24 mouse cellular contexts compared by ENCODE assay signal in genomic region chr6:91052572-91052971, GRCm38 (mm10).
DNase-seq lines count a peak whose midpoint lies in the region; ATAC-seq and TF ChIP-seq lines count a peak whose summit lies in the region.
"Had no signal": no experiment of that assay in that cellular context is flagged by ENCODE, and none has a peak within 500 bp of the region (broad histone marks: within the 10 kb centered on the region; RNA-seq: fewer than 3 reads in every experiment).

No protein-coding gene starts in this region.

- H3K79me2 ChIP-seq in CH12.LX (replicated peaks; ENCODE audit: control insufficient read depth, extremely low read depth, insufficient read depth, poor library complexity, severe bottlenecking) = no peaks in the 10 kb centered on the region

- no peaks in the 10 kb centered on the region for H3K9me3 ChIP-seq in liver, postnatal 0 days (ENCODE audit: low read length)
- H3K9me3 ChIP-seq in CH12.LX (replicated peaks; ENCODE audit: low read length) = no peaks in the 10 kb centered on the region
- H3K9me3 ChIP-seq: forebrain, embryonic 10.5 days; hindbrain, embryonic 12.5 days; limb, embryonic 13.5 days; liver, embryonic 15.5 days; megakaryocyte, embryonic 14.5 days; midbrain, embryonic 15.5 days; stomach, embryonic 15.5 days had no signal

- DNase-seq in embryo, embryonic 10 days (ENCODE audit: low spot score) = peak; percentile 29
- no peak for DNase-seq in embryo, embryonic 11 days
- DNase-seq in liver, postnatal 0 days = no peak
- DNase-seq in liver (no peak), CH12.LX (ENCODE audit: extremely low read depth) (peak; percentile 10)
- DNase-seq in frontal cortex, postnatal 25 days (ENCODE audit: low spot score in 2 of 2) = no peak
- no peak for DNase-seq in thymus, postnatal 4 days
- DNase-seq: adrenal gland, postnatal 25 days; cerebellum, adult 9-10 months; gastrocnemius, postnatal 36 days; kidney, adult 8-10 months; kidney, postnatal 25 days; lung, postnatal 14 days; thymus, adult 2 months had no signal

- H3K36me3 ChIP-seq in liver, postnatal 0 days (replicated peaks; ENCODE audit: insufficient read depth, low read length) = peaks cover 67% of the 10 kb centered on the region
- H3K36me3 ChIP-seq in CH12.LX (replicated peaks in 1 of 2; ENCODE audit: control insufficient read depth in 1 of 2, insufficient read depth in 1 of 2, low read length in 1 of 2) = peaks cover 70 to 95% of the 10 kb centered on the region in 2 experiments
- H3K36me3 ChIP-seq: limb, embryonic 13.5 days; stomach, embryonic 15.5 days had no signal

- no peak overlapping the region for H3K9ac ChIP-seq in liver, postnatal 0 days (replicated peaks)
- no peak overlapping the region for H3K9ac ChIP-seq in CH12.LX (ENCODE audit: insufficient read depth, low read depth)
- H3K9ac ChIP-seq: hindbrain, embryonic 12.5 days; limb, embryonic 13.5 days; liver, embryonic 15.5 days; midbrain, embryonic 15.5 days; stomach, embryonic 15.5 days had no signal

- no peak; the same call in none of the 2 replicates for TF ChIP-seq RAD21 in CH12.LX (IDR thresholded peaks at IDR 0.05; ENCODE audit: low read depth, low read length)

- TF ChIP-seq EP300 in liver, postnatal 0 days (IDR thresholded peaks at IDR 0.05; ENCODE audit: low read depth) = no peak
- TF ChIP-seq EP300 in CH12.LX (IDR thresholded peaks at IDR 0.05; ENCODE audit: low read length) = no peak

- ATAC-seq in liver, postnatal 0 days = no peak
- ATAC-seq in megakaryocyte progenitor cell, adult 5-6 weeks (replicated peaks; ENCODE audit: poor library complexity) = 0 out of 2 replicates have a peak, but pooled peaks have one; percentile 20
- ATAC-seq: forebrain, embryonic 16.5 days; inflammation-experienced regulatory T-cells, adult 6 months; midbrain, embryonic 15.5 days had no signal

- dilution Hi-C loops in CH12.LX (cut with MboI; ENCODE audit: extremely low pct_ligation_motif_present, extremely low pct_unique_long_range_greater_than_20kb, low sequenced_read_pairs) = no loop called here

- in situ Hi-C loops in CH12.LX (cut with MboI; ENCODE audit: low pct_ligation_motif_present, low pct_unique_long_range_greater_than_20kb, low sequenced_read_pairs) = no loop called here

- 83% methylated on average over 4 of the region's 4 CpGs for WGBS in liver, postnatal 0 days (ENCODE audit: insufficient replicate concordance)

- no peak overlapping the region for H3K4me2 ChIP-seq in liver, postnatal 0 days (ENCODE audit: low read depth, low read length)
- H3K4me2 ChIP-seq in CH12.LX (ENCODE audit: insufficient read depth, low read depth, poor library complexity, severe bottlenecking) = no peak overlapping the region
- H3K4me2 ChIP-seq: hindbrain, embryonic 12.5 days; limb, embryonic 13.5 days; liver, embryonic 15.5 days; midbrain, embryonic 15.5 days; stomach, embryonic 15.5 days had no signal

- no peak overlapping the region for H3K27ac ChIP-seq in liver, postnatal 0 days (ENCODE audit: low read depth)
- H3K27ac ChIP-seq in CH12.LX (ENCODE audit: insufficient read depth, low read depth) = no peak overlapping the region
- H3K27ac ChIP-seq: forebrain, embryonic 10.5 days; hindbrain, embryonic 12.5 days; limb, embryonic 13.5 days; liver, embryonic 15.5 days; midbrain, embryonic 15.5 days; stomach, embryonic 15.5 days had no signal

- H3K4me1 ChIP-seq in liver, postnatal 0 days (ENCODE audit: insufficient read depth) = no peaks in the 10 kb centered on the region
- H3K4me1 ChIP-seq in CH12.LX (ENCODE audit: control insufficient read depth in 1 of 2, insufficient read depth in 2 of 2) = no peaks in the 10 kb centered on the region
- H3K4me1 ChIP-seq: forebrain, embryonic 10.5 days; liver, embryonic 15.5 days; midbrain, embryonic 15.5 days; stomach, embryonic 15.5 days had no signal

- peak; percentile 30 for TF ChIP-seq CTCF in liver, postnatal 0 days (IDR thresholded peaks at IDR 0.05; ENCODE audit: low read depth)
- peak in 1 of 2 experiments; percentile 31; a peak in 2 of 4 replicates for TF ChIP-seq CTCF in CH12.LX (conservative IDR thresholded peaks at IDR 0.05 in 1 of 2, IDR thresholded peaks at IDR 0.05 in 1 of 2; ENCODE audit: low read depth in 2 of 2, low read length in 2 of 2)

- H3K27me3 ChIP-seq in liver, postnatal 0 days (ENCODE audit: insufficient read depth, low read length) = no peaks in the 10 kb centered on the region
- no peaks in the 10 kb centered on the region for H3K27me3 ChIP-seq in CH12.LX (replicated peaks)
- H3K27me3 ChIP-seq: hindbrain, embryonic 12.5 days; limb, embryonic 13.5 days; liver, embryonic 15.5 days; megakaryocyte, embryonic 14.5 days; midbrain, embryonic 15.5 days; stomach, embryonic 15.5 days had no signal

- H3K4me3 ChIP-seq in liver, postnatal 0 days (ENCODE audit: low read depth, low read length) = no peak overlapping the region
- no peak overlapping the region for H3K4me3 ChIP-seq in CH12.LX (replicated peaks in 1 of 3; ENCODE audit: low read depth in 2 of 3, low read length in 2 of 3, poor library complexity in 1 of 3)
- H3K4me3 ChIP-seq: forebrain, embryonic 10.5 days; hindbrain, embryonic 12.5 days; limb, embryonic 13.5 days; liver, embryonic 15.5 days; megakaryocyte, embryonic 14.5 days; midbrain, embryonic 15.5 days; stomach, embryonic 15.5 days had no signal

- TF ChIP-seq POLR2A in CH12.LX (IDR thresholded peaks at IDR 0.05; ENCODE audit: low read depth, low read length) = no peak

TF ChIP-seq in CH12.LX, 34 proteins besides CTCF, POLR2A, EP300 and RAD21:
- TF ChIP-seq NELFE (IDR thresholded peaks at IDR 0.05; ENCODE audit: low read depth, low read length) (no peak), BHLHE40 (IDR thresholded peaks at IDR 0.05; ENCODE audit: low read depth, low read length) (no peak), CHD2 (IDR thresholded peaks at IDR 0.05; ENCODE audit: low read length) (no peak), PAX5 (IDR thresholded peaks at IDR 0.05; ENCODE audit: low read length) (no peak), MAX (IDR thresholded peaks at IDR 0.05; ENCODE audit: low read length) (no peak), MEF2A (IDR thresholded peaks at IDR 0.05; ENCODE audit: borderline replicate concordance, low read depth, low read length) (no peak), CHD1 (IDR thresholded peaks at IDR 0.05; ENCODE audit: low read depth, low read length) (no peak), HCFC1 (IDR thresholded peaks at IDR 0.05; ENCODE audit: low read depth, low read length) (no peak), USF1 (IDR thresholded peaks at IDR 0.05; ENCODE audit: low read depth, low read length) (no peak), JUND (conservative IDR thresholded peaks at IDR 0.05; ENCODE audit: low read depth, low read length) (no peak), ETS1 (conservative IDR thresholded peaks at IDR 0.05; ENCODE audit: low read depth, low read length) (no peak), MAFK (IDR thresholded peaks at IDR 0.05; ENCODE audit: insufficient replicate concordance, low read length) (no peak), ZMIZ1 (IDR thresholded peaks at IDR 0.05; ENCODE audit: low read depth, low read length) (no peak), NRF1 (IDR thresholded peaks at IDR 0.05; ENCODE audit: low read depth, low read length) (no peak), UBTF (IDR thresholded peaks at IDR 0.05; ENCODE audit: low read depth, low read length) (no peak), MYC (IDR thresholded peaks at IDR 0.05; ENCODE audit: low read depth, low read length) (no peak), TBP (conservative IDR thresholded peaks at IDR 0.05; ENCODE audit: low read depth, low read length) (no peak), ELF1 (IDR thresholded peaks at IDR 0.05; ENCODE audit: low read depth, low read length) (no peak), MXI1 (IDR thresholded peaks at IDR 0.05; ENCODE audit: low read depth, low read length) (no peak)

Comparison
In these comparisons a context has a peak if more than half of its experiments do, and no peak if none do; other contexts are left out.
1. DNase-seq: peak in embryo, embryonic 10 days (single experiment) and CH12.LX (single experiment); none in embryo, embryonic 11 days (single experiment), liver, postnatal 0 days (single experiment), liver (single experiment), frontal cortex, postnatal 25 days (0 of 2) and thymus, postnatal 4 days (single experiment).